Mouse (Mus musculus): ENCODE measurements at regions not wholly inside any gene's neighbourhood (a gene's known extent, or its start where the extent isn't known, plus 50 kb on each side); places are given as distances from the start of the nearest gene placed in this dataset.

GRCm38 (mm10) chr16:24192013-24192412 lies 201.3 kb upstream of the Lpp start:
- Histone ChIP-seq H3K36me3 (ENCODE audit: control insufficient read depth, insufficient read depth, low read length) (no peaks in the 10 kb centered on the region), H3K27me3 (replicated peaks; ENCODE audit: control insufficient read depth, insufficient read depth, low read length) (no peaks in the 10 kb centered on the region), H3K27ac (ENCODE audit: low read depth) (no peak overlapping the region), H3K4me2 (ENCODE audit: low read length) (no peak overlapping the region), H3K9me3 (ENCODE audit: control insufficient read depth, low read length) (no peaks in the 10 kb centered on the region), H3K9ac (ENCODE audit: low read length) (no peak overlapping the region), H3K4me3 (ENCODE audit: low read depth, low read length) (no peak overlapping the region), H3K4me1 (replicated peaks; ENCODE audit: control insufficient read depth, insufficient read depth, low read length) (no peaks in the 10 kb centered on the region)
- ATAC-seq (replicated peaks; ENCODE audit: low FRiP score, low TSS enrichment, low read depth) (no peak), DNase-seq (ENCODE audit: low spot score) (no peak)
- 88% methylated on average over 1 of the region's 1 CpGs for WGBS

- no peak overlapping the region for H3K9ac ChIP-seq (ENCODE audit: low read length)
- ATAC-seq (replicated peaks; ENCODE audit: low FRiP score, low TSS enrichment, low read depth) (no peak), DNase-seq (ENCODE audit: low spot score) (no peak)
- no peak overlapping the region for H3K4me3 ChIP-seq (ENCODE audit: low read depth, low read length)
- H3K9me3 ChIP-seq (ENCODE audit: control insufficient read depth, low read length): no peaks in the 10 kb centered on the region
- H3K4me1 ChIP-seq (replicated peaks; ENCODE audit: control insufficient read depth, insufficient read depth, low read length): no peaks in the 10 kb centered on the region
- no peaks in the 10 kb centered on the region for H3K27me3 ChIP-seq (replicated peaks; ENCODE audit: control insufficient read depth, insufficient read depth, low read length)
- 80% methylated on average over 6 of the region's 6 CpGs for WGBS
- H3K36me3 ChIP-seq (ENCODE audit: control insufficient read depth, insufficient read depth, low read length): no peaks in the 10 kb centered on the region
- no peak overlapping the region for H3K4me2 ChIP-seq (ENCODE audit: low read length)
- no peak overlapping the region for H3K27ac ChIP-seq (ENCODE audit: low read depth)
Observed at GRCm38 (mm10) chr16:24187131-24187530, 198.5 kb upstream of the Bcl6 start.

DNA sequence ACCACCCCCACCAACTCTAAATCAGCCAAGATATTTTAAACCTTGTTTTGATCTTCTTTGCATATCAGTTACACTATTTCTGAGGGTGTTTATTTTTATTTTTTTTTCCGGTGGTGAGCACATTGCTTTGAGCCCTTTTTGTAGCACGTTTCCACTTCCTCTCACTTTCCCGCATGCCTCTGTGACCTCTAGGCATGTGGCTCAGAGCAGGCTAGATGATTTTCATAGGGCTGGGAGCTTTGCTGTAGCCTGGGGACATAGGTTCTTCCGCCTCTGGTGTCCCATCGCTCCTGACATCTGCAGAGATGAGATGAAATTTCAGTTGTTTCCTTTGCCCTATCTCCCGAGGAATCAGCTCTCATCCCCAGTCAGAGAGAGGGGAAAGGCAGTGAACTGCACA lies 197.3 kb upstream of the Bcl6 start:
- WGBS: 70% methylated on average over 6 of the region's 6 CpGs
- ATAC-seq (replicated peaks; ENCODE audit: low FRiP score, low TSS enrichment, low read depth) (no peak), DNase-seq (ENCODE audit: low spot score) (no peak)
- Histone ChIP-seq H3K9me3 (ENCODE audit: control insufficient read depth, low read length) (no peaks in the 10 kb centered on the region), H3K27me3 (replicated peaks; ENCODE audit: control insufficient read depth, insufficient read depth, low read length) (no peaks in the 10 kb centered on the region), H3K4me3 (ENCODE audit: low read depth, low read length) (no peak overlapping the region), H3K27ac (ENCODE audit: low read depth) (no peak overlapping the region), H3K9ac (ENCODE audit: low read length) (no peak overlapping the region), H3K4me1 (replicated peaks; ENCODE audit: control insufficient read depth, insufficient read depth, low read length) (no peaks in the 10 kb centered on the region), H3K36me3 (ENCODE audit: control insufficient read depth, insufficient read depth, low read length) (no peaks in the 10 kb centered on the region), H3K4me2 (ENCODE audit: low read length) (no peak overlapping the region)

DNA sequence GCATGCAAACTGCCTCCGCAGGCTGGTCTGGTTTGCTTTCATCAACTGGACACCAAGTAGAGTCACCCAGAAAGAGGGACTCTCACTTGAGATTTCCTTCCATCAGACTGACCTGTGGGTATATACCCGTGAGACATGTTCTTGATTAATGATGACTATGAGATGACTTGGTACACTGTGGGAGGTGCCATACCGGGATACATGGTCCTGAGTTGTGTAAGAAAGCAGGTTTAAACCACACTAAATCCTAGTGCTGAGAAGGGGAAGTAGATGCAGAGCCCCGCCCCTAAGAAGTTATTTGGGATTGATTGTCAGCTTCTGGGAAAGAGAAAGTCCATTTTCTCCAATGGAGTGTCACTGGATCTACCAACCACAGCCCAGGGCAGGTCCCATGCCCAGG lies 196.2 kb upstream of the Bcl6 start:
- DNase-seq (ENCODE audit: low spot score): no peak
- ATAC-seq (replicated peaks; ENCODE audit: low FRiP score, low TSS enrichment, low read depth): no peak

DNA sequence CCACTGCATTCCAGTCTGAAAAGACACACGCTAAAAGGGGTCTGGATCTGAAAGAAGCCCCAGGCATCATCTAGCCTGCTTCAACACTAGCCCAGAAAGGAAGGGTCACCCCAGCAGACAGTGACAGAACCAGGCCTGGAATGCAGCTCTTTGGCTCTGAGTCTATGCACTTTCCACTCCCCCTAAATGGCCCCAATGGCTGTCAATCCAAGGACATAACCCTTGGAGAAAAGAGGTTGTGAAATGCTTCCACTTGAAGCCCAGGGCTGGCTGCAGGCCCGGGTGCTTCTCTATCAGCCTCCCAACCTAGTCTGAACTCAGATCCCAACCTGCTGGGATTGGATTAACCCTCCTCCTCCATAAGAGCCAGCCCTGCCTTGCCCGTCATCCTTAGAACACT lies 194.6 kb upstream of the Bcl6 start:
- DNase-seq (ENCODE audit: low spot score) (no peak), ATAC-seq (replicated peaks; ENCODE audit: low FRiP score, low TSS enrichment, low read depth) (no peak)
- H3K4me1 ChIP-seq (replicated peaks; ENCODE audit: control insufficient read depth, insufficient read depth, low read length): no peaks in the 10 kb centered on the region
- no peak overlapping the region for H3K4me2 ChIP-seq (ENCODE audit: low read length)
- H3K36me3 ChIP-seq (ENCODE audit: control insufficient read depth, insufficient read depth, low read length): no peaks in the 10 kb centered on the region
- H3K9me3 ChIP-seq (ENCODE audit: control insufficient read depth, low read length): no peaks in the 10 kb centered on the region
- H3K4me3 ChIP-seq (ENCODE audit: low read depth, low read length): no peak overlapping the region
- H3K9ac ChIP-seq (ENCODE audit: low read length): no peak overlapping the region
- no peak overlapping the region for H3K27ac ChIP-seq (ENCODE audit: low read depth)
- WGBS: 80% methylated on average over 3 of the region's 3 CpGs
- H3K27me3 ChIP-seq (replicated peaks; ENCODE audit: control insufficient read depth, insufficient read depth, low read length): no peaks in the 10 kb centered on the region

More for the DNA sequence above, 196.2 kb upstream of the Bcl6 start:
- Histone ChIP-seq H3K27me3 (replicated peaks; ENCODE audit: control insufficient read depth, insufficient read depth, low read length) (no peaks in the 10 kb centered on the region), H3K9me3 (ENCODE audit: control insufficient read depth, low read length) (no peaks in the 10 kb centered on the region), H3K27ac (ENCODE audit: low read depth) (no peak overlapping the region), H3K9ac (ENCODE audit: low read length) (no peak overlapping the region), H3K36me3 (ENCODE audit: control insufficient read depth, insufficient read depth, low read length) (no peaks in the 10 kb centered on the region), H3K4me3 (ENCODE audit: low read depth, low read length) (no peak overlapping the region), H3K4me2 (ENCODE audit: low read length) (no peak overlapping the region), H3K4me1 (replicated peaks; ENCODE audit: control insufficient read depth, insufficient read depth, low read length) (no peaks in the 10 kb centered on the region)
- WGBS: 78% methylated on average over 4 of the region's 4 CpGs

DNA sequence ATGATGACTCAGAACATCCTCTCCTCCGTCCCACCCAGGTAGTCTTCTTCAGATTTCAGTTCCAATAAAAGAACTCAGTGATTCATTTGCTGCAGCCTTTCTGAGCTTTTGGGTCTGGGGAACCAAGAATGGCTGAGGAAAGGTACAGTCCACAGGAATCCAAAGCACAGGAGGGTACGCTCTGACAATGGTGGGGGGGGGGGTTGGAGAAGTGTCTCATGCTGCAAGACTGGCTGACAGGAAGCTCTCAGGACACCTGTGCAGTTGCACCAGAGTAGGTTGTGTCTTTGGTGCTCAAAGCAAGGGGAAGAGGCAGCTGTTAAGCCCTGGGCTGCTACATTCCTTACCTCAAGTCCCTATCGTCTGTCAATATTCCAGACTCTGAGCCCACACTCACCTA lies 192.7 kb upstream of the Bcl6 start:
- WGBS: 84% methylated on average over 3 of the region's 3 CpGs
- Histone ChIP-seq H3K27me3 (replicated peaks; ENCODE audit: control insufficient read depth, insufficient read depth, low read length) (no peaks in the 10 kb centered on the region), H3K4me1 (replicated peaks; ENCODE audit: control insufficient read depth, insufficient read depth, low read length) (no peaks in the 10 kb centered on the region), H3K36me3 (ENCODE audit: control insufficient read depth, insufficient read depth, low read length) (no peaks in the 10 kb centered on the region), H3K4me2 (ENCODE audit: low read length) (no peak overlapping the region), H3K4me3 (ENCODE audit: low read depth, low read length) (no peak overlapping the region), H3K27ac (ENCODE audit: low read depth) (no peak overlapping the region), H3K9me3 (ENCODE audit: control insufficient read depth, low read length) (no peaks in the 10 kb centered on the region), H3K9ac (ENCODE audit: low read length) (no peak overlapping the region)
- no peak for ATAC-seq (replicated peaks; ENCODE audit: low FRiP score, low TSS enrichment, low read depth)
- no peak for DNase-seq (ENCODE audit: low spot score)

GRCm38 (mm10) chr16:24180666-24181065 lies 192.0 kb upstream of the Bcl6 start:
- Histone ChIP-seq H3K4me1 (replicated peaks; ENCODE audit: control insufficient read depth, insufficient read depth, low read length) (no peaks in the 10 kb centered on the region), H3K4me2 (ENCODE audit: low read length) (no peak overlapping the region), H3K27me3 (replicated peaks; ENCODE audit: control insufficient read depth, insufficient read depth, low read length) (no peaks in the 10 kb centered on the region), H3K9ac (ENCODE audit: low read length) (no peak overlapping the region), H3K36me3 (ENCODE audit: control insufficient read depth, insufficient read depth, low read length) (no peaks in the 10 kb centered on the region), H3K27ac (ENCODE audit: low read depth) (no peak overlapping the region), H3K9me3 (ENCODE audit: control insufficient read depth, low read length) (no peaks in the 10 kb centered on the region), H3K4me3 (ENCODE audit: low read depth, low read length) (no peak overlapping the region)
- WGBS: 82% methylated on average over 5 of the region's 5 CpGs
- ATAC-seq (replicated peaks; ENCODE audit: low FRiP score, low TSS enrichment, low read depth) (no peak), DNase-seq (ENCODE audit: low spot score) (no peak)

- H3K9me3 ChIP-seq (ENCODE audit: control insufficient read depth, low read length): no peaks in the 10 kb centered on the region
- H3K36me3 ChIP-seq (ENCODE audit: control insufficient read depth, insufficient read depth, low read length): no peaks in the 10 kb centered on the region
- H3K27me3 ChIP-seq (replicated peaks; ENCODE audit: control insufficient read depth, insufficient read depth, low read length): no peaks in the 10 kb centered on the region
- DNase-seq (ENCODE audit: low spot score) (no peak), ATAC-seq (replicated peaks; ENCODE audit: low FRiP score, low TSS enrichment, low read depth) (no peak)
- no peaks in the 10 kb centered on the region for H3K4me1 ChIP-seq (replicated peaks; ENCODE audit: control insufficient read depth, insufficient read depth, low read length)
- no peak overlapping the region for H3K4me3 ChIP-seq (ENCODE audit: low read depth, low read length)
- H3K27ac ChIP-seq (ENCODE audit: low read depth): no peak overlapping the region
- WGBS: 76% methylated on average over 2 of the region's 2 CpGs
- H3K9ac ChIP-seq (ENCODE audit: low read length): no peak overlapping the region
- no peak overlapping the region for H3K4me2 ChIP-seq (ENCODE audit: low read length)
Observed at GRCm38 (mm10) chr16:24177564-24177963, 188.9 kb upstream of the Bcl6 start.

- WGBS: 80% methylated on average over 6 of the region's 7 CpGs
- no peaks in the 10 kb centered on the region for H3K36me3 ChIP-seq (ENCODE audit: control insufficient read depth, insufficient read depth, low read length)
- DNase-seq (ENCODE audit: low spot score): no peak
- H3K9me3 ChIP-seq (ENCODE audit: control insufficient read depth, low read length): no peaks in the 10 kb centered on the region
- no peak for ATAC-seq (replicated peaks; ENCODE audit: low FRiP score, low TSS enrichment, low read depth)
- no peak overlapping the region for H3K4me2 ChIP-seq (ENCODE audit: low read length)
- no peaks in the 10 kb centered on the region for H3K4me1 ChIP-seq (replicated peaks; ENCODE audit: control insufficient read depth, insufficient read depth, low read length)
- H3K27ac ChIP-seq (ENCODE audit: low read depth): no peak overlapping the region
- no peak overlapping the region for H3K4me3 ChIP-seq (ENCODE audit: low read depth, low read length)
- H3K9ac ChIP-seq (ENCODE audit: low read length): no peak overlapping the region
- no peaks in the 10 kb centered on the region for H3K27me3 ChIP-seq (replicated peaks; ENCODE audit: control insufficient read depth, insufficient read depth, low read length)
Observed at GRCm38 (mm10) chr16:24177131-24177530, 188.5 kb upstream of the Bcl6 start.

All from intestine, embryonic 14.5 days (tissue).